Mouse (Mus musculus) liver, embryonic 11.5 days (tissue): ENCODE results near the gene Garem2. TPM values are rescaled to one million over a fixed set of nuclear protein-coding genes. Genes with fewer than 3 reads are reported as not detected.

Experiments
- ATAC-seq: fragments of 200-750 bp; cut with Nextera tagmentation; replicated peaks from 2 replicates; pipeline ENCODE4 v1.8.0; 2017; ENCODE audit warnings: moderate number of reproducible peaks, mild to moderate bottlenecking, moderate TSS enrichment, moderate library complexity; ENCODE audit not compliant: low FRiP score
- DNase-seq: peaks from one replicate; pipeline ENCODE4 v3.0.0-alpha.2; 2017; ENCODE audit warnings: low spot score
- H3K27ac ChIP-seq: fragments of 300-500 bp; sonication (generic); 2 replicates; pipeline ENCODE4 v1.5.1; 2014; ENCODE audit warnings: mild to moderate bottlenecking, low read depth, low read length, control low read depth
- H3K27me3 ChIP-seq: fragments of 300-500 bp; sonication (generic); replicated peaks from 2 replicates; pipeline ENCODE4 v1.6.1; 2014; ENCODE audit warnings: low read length, mixed read lengths; ENCODE audit not compliant: control insufficient read depth, insufficient read depth
- H3K36me3 ChIP-seq: fragments of 300-500 bp; sonication (generic); 2 replicates; pipeline ENCODE4 v1.6.1; 2014; ENCODE audit warnings: mild to moderate bottlenecking, low read length, moderate library complexity, mixed read lengths; ENCODE audit not compliant: control insufficient read depth, insufficient read depth
- H3K4me1 ChIP-seq: fragments of 300-500 bp; sonication (generic); replicated peaks from 2 replicates; pipeline ENCODE4 v1.6.1; 2014; ENCODE audit warnings: low read length, mixed read lengths; ENCODE audit not compliant: control insufficient read depth, insufficient read depth
- H3K4me2 ChIP-seq: fragments of 300-500 bp; sonication (generic); 2 replicates; pipeline ENCODE4 v1.6.1; 2014; ENCODE audit warnings: mild to moderate bottlenecking, control low read depth, moderate library complexity
- H3K4me3 ChIP-seq: fragments of 300-500 bp; sonication (generic); 2 replicates; pipeline ENCODE4 v1.5.1; 2014; ENCODE audit warnings: low read depth, low read length, control low read depth
- H3K9ac ChIP-seq: fragments of 300-500 bp; sonication (generic); 2 replicates; pipeline ENCODE4 v1.6.1; 2014; ENCODE audit warnings: low read depth, low read length, control low read depth
- H3K9me3 ChIP-seq: fragments of 300-500 bp; sonication (generic); 2 replicates; pipeline ENCODE4 v1.6.1; 2016; ENCODE audit warnings: low read length, inconsistent platforms, mixed read lengths; ENCODE audit not compliant: control insufficient read depth
- WGBS: fragments of 180-500 bp; shearing (Covaris S2); extraction: QIAGEN DNeasy Blood & Tissue Kit; methylation state at CpG from one replicate; pipeline ENCODE4 v1.1.7; 2014; 5-methylcytosine and 5-hydroxymethylcytosine counted together
- polyA plus RNA-seq: library from polyadenylated mRNA; unstranded; fragments of >200 nt; fragmentation: Nextera tagmentation; extraction: Ambion mirVana; gene quantifications from 2 replicates; pipeline ENCODE4 v1.2.1, GENCODE M21; 2014

The Garem2 gene
- polyA plus RNA-seq, 1 experiment from 2014 or later = 0.18 TPM

- Histone ChIP-seq H3K27ac (no peak overlapping the region), H3K4me1 (peaks cover 6% of the 10 kb centered on the region; the same call in 1 of the 2 replicates), H3K36me3 (no peaks in the 10 kb centered on the region), H3K9me3 (no peaks in the 10 kb centered on the region), H3K4me3 (no peak overlapping the region), H3K4me2 (no peak overlapping the region), H3K27me3 (no peaks in the 10 kb centered on the region), H3K9ac (no peak overlapping the region)
- DNase-seq = no peak
- WGBS = 91% methylated on average over 2 of the region's 2 CpGs
- ATAC-seq = no peak
These were observed 48.3 kb downstream of the Garem2 start for GRCm38 (mm10) chr5:30153222-30153621.

GRCm38 (mm10) chr5:30154013-30154412 lies 49.1 kb downstream of the Garem2 start:
- 23% methylated on average over 4 of the region's 4 CpGs for WGBS
- no peaks in the 10 kb centered on the region for H3K27me3 ChIP-seq
- peak overlapping the region; percentile 78 for H3K27ac ChIP-seq
- peak overlapping the region; percentile 85 for H3K4me2 ChIP-seq
- peak overlapping the region; percentile 73 for H3K9ac ChIP-seq
- peak overlapping the region; percentile 75 for H3K4me3 ChIP-seq
- no peaks in the 10 kb centered on the region for H3K36me3 ChIP-seq
- no peak for DNase-seq
- H3K4me1 ChIP-seq = peaks cover 6% of the 10 kb centered on the region; the same call in 1 of the 2 replicates
- no peak for ATAC-seq
- H3K9me3 ChIP-seq = no peaks in the 10 kb centered on the region

GRCm38 (mm10) chr5:30154474-30155394 lies 49.8 kb downstream of the Garem2 start, which contains the start of the genes Hadha and Hadhb:
Gene Hadha (minus strand): TSS chr5:30155162.
Gene Hadhb (plus strand): TSS chr5:30155248.
- peak within 1 kb of the TSS; percentile 78 for H3K27ac ChIP-seq
- H3K9me3 ChIP-seq = no peaks in the 10 kb centered on the region
- ATAC-seq (peak; percentile 89), DNase-seq (peak; percentile 95)
- H3K4me3 ChIP-seq = peak within 1 kb of the TSS; percentile 75
- peak within 1 kb of the TSS; percentile 73 for H3K9ac ChIP-seq
- under 1% methylated on average over 53 of the region's 53 CpGs for WGBS
- peak within 1 kb of the TSS; percentile 85 for H3K4me2 ChIP-seq
- H3K36me3 ChIP-seq = no peaks in the 10 kb centered on the region
- H3K27me3 ChIP-seq = no peaks in the 10 kb centered on the region
- peaks cover 6% of the 10 kb centered on the region; the same call in 1 of the 2 replicates for H3K4me1 ChIP-seq

- Histone ChIP-seq H3K9me3 (no peaks in the 10 kb centered on the region), H3K4me3 (peak overlapping the region; percentile 75), H3K27me3 (no peaks in the 10 kb centered on the region), H3K9ac (peak overlapping the region; percentile 73), H3K36me3 (0 out of 2 replicates have a peak, but pooled peaks cover 1% of the 10 kb centered on the region), H3K4me2 (peak overlapping the region; percentile 85), H3K4me1 (peaks cover 6% of the 10 kb centered on the region; the same call in 1 of the 2 replicates), H3K27ac (peak overlapping the region; percentile 78)
- under 1% methylated on average over 31 of the region's 31 CpGs for WGBS
- DNase-seq = no peak
- ATAC-seq = peak; percentile 49
These were observed 50.4 kb downstream of the Garem2 start for GRCm38 (mm10) chr5:30155395-30155792.

- H3K4me2 ChIP-seq = peak overlapping the region; percentile 85
- peak overlapping the region; percentile 75 for H3K4me3 ChIP-seq
- H3K9me3 ChIP-seq = no peaks in the 10 kb centered on the region
- 27% methylated on average over 13 of the region's 13 CpGs for WGBS
- H3K4me1 ChIP-seq = peaks cover 6% of the 10 kb centered on the region; the same call in 1 of the 2 replicates
- DNase-seq = no peak
- peak overlapping the region; percentile 73 for H3K9ac ChIP-seq
- H3K36me3 ChIP-seq = 0 out of 2 replicates have a peak, but pooled peaks cover 2% of the 10 kb centered on the region
- peak overlapping the region; percentile 78 for H3K27ac ChIP-seq
- H3K27me3 ChIP-seq = no peaks in the 10 kb centered on the region
- ATAC-seq = no peak
These were observed 51.1 kb downstream of the Garem2 start for GRCm38 (mm10) chr5:30155821-30156629.

GRCm38 (mm10) chr5:30159601-30160000 lies 54.6 kb downstream of the Garem2 start:
- peaks cover 4% of the 10 kb centered on the region; the same call in 1 of the 2 replicates for H3K4me1 ChIP-seq
- H3K4me3 ChIP-seq = no peak overlapping the region
- 0 out of 2 replicates have a peak, but pooled peaks cover 2% of the 10 kb centered on the region for H3K36me3 ChIP-seq
- DNase-seq (no peak), ATAC-seq (no peak)
- H3K4me2 ChIP-seq = no peak overlapping the region
- no peaks in the 10 kb centered on the region for H3K27me3 ChIP-seq
- no peak overlapping the region for H3K27ac ChIP-seq
- H3K9me3 ChIP-seq = no peaks in the 10 kb centered on the region
- no peak overlapping the region for H3K9ac ChIP-seq
- 79% methylated on average over 6 of the region's 6 CpGs for WGBS

- Histone ChIP-seq H3K27ac (no peak overlapping the region), H3K9me3 (no peaks in the 10 kb centered on the region), H3K4me3 (no peak overlapping the region), H3K27me3 (no peaks in the 10 kb centered on the region), H3K36me3 (0 out of 2 replicates have a peak, but pooled peaks cover 2% of the 10 kb centered on the region), H3K4me1 (no peaks in the 10 kb centered on the region), H3K9ac (no peak overlapping the region), H3K4me2 (no peak overlapping the region)
- DNase-seq (no peak), ATAC-seq (no peak)
- WGBS = 93% methylated on average over 1 of the region's 1 CpGs
These were observed 56.9 kb downstream of the Garem2 start for GRCm38 (mm10) chr5:30161836-30162235.

GRCm38 (mm10) chr5:30162339-30162738 lies 57.4 kb downstream of the Garem2 start:
- WGBS = 75% methylated on average over 6 of the region's 6 CpGs
- Histone ChIP-seq H3K36me3 (0 out of 2 replicates have a peak, but pooled peaks cover 2% of the 10 kb centered on the region), H3K9ac (no peak overlapping the region), H3K4me2 (no peak overlapping the region), H3K27ac (no peak overlapping the region), H3K9me3 (no peaks in the 10 kb centered on the region), H3K4me3 (no peak overlapping the region), H3K27me3 (no peaks in the 10 kb centered on the region), H3K4me1 (no peaks in the 10 kb centered on the region)
- DNase-seq (no peak), ATAC-seq (no peak)
